Mouse (Mus musculus): ENCODE measurements at regions not wholly inside any gene's neighbourhood (a gene's known extent, or its start where the extent isn't known, plus 50 kb on each side); places are given as distances from the start of the nearest gene placed in this dataset.

GRCm38 (mm10) chr11:45592890-45593642 is 258.8 kb upstream of the Clint1 start:
- no peak for ATAC-seq (replicated peaks; ENCODE audit: insufficient number of reproducible peaks, low FRiP score, low TSS enrichment, poor library complexity, severe bottlenecking)

GRCm38 (mm10) chr11:45595372-45595771 is 256.5 kb upstream of the Clint1 start:
- ATAC-seq (replicated peaks; ENCODE audit: insufficient number of reproducible peaks, low FRiP score, low TSS enrichment, poor library complexity, severe bottlenecking), result no peak

- ATAC-seq (replicated peaks; ENCODE audit: insufficient number of reproducible peaks, low FRiP score, low TSS enrichment, poor library complexity, severe bottlenecking), result no peak
These were observed 230.0 kb upstream of the Clint1 start for GRCm38 (mm10) chr11:45621824-45622223.

GRCm38 (mm10) chr11:45622701-45623100 is 229.2 kb upstream of the Clint1 start:
- ATAC-seq (replicated peaks; ENCODE audit: insufficient number of reproducible peaks, low FRiP score, low TSS enrichment, poor library complexity, severe bottlenecking), result no peak

GRCm38 (mm10) chr11:45624233-45624632 is 227.6 kb upstream of the Clint1 start:
- no peak for ATAC-seq (replicated peaks; ENCODE audit: insufficient number of reproducible peaks, low FRiP score, low TSS enrichment, poor library complexity, severe bottlenecking)

GRCm38 (mm10) chr11:45629250-45629649 is 222.6 kb upstream of the Clint1 start:
- no peak for ATAC-seq (replicated peaks; ENCODE audit: insufficient number of reproducible peaks, low FRiP score, low TSS enrichment, poor library complexity, severe bottlenecking)

- ATAC-seq (replicated peaks; ENCODE audit: insufficient number of reproducible peaks, low FRiP score, low TSS enrichment, poor library complexity, severe bottlenecking), result no peak
These were observed 217.2 kb upstream of the Clint1 start for GRCm38 (mm10) chr11:45634535-45635235.

- ATAC-seq (replicated peaks; ENCODE audit: insufficient number of reproducible peaks, low FRiP score, low TSS enrichment, poor library complexity, severe bottlenecking), result no peak
These were observed 216.0 kb upstream of the Clint1 start for GRCm38 (mm10) chr11:45635896-45636295.

GRCm38 (mm10) chr11:45639236-45639635 is 212.6 kb upstream of the Clint1 start:
- ATAC-seq (replicated peaks; ENCODE audit: insufficient number of reproducible peaks, low FRiP score, low TSS enrichment, poor library complexity, severe bottlenecking), result no peak

GRCm38 (mm10) chr11:45642142-45642756 is 209.6 kb upstream of the Clint1 start:
- ATAC-seq (replicated peaks; ENCODE audit: insufficient number of reproducible peaks, low FRiP score, low TSS enrichment, poor library complexity, severe bottlenecking), result no peak

GRCm38 (mm10) chr11:45643629-45644325 is 208.1 kb upstream of the Clint1 start:
- ATAC-seq (replicated peaks; ENCODE audit: insufficient number of reproducible peaks, low FRiP score, low TSS enrichment, poor library complexity, severe bottlenecking), result no peak

- ATAC-seq (replicated peaks; ENCODE audit: insufficient number of reproducible peaks, low FRiP score, low TSS enrichment, poor library complexity, severe bottlenecking), result no peak
These were observed 206.0 kb upstream of the Clint1 start for GRCm38 (mm10) chr11:45645815-45646214.

GRCm38 (mm10) chr11:45647888-45648287 is 204.0 kb upstream of the Clint1 start:
- ATAC-seq (replicated peaks; ENCODE audit: insufficient number of reproducible peaks, low FRiP score, low TSS enrichment, poor library complexity, severe bottlenecking), result no peak

GRCm38 (mm10) chr11:45656260-45656659 is 195.6 kb upstream of the Clint1 start:
- no peak for ATAC-seq (replicated peaks; ENCODE audit: insufficient number of reproducible peaks, low FRiP score, low TSS enrichment, poor library complexity, severe bottlenecking)

GRCm38 (mm10) chr11:45670156-45670830 is 181.6 kb upstream of the Clint1 start:
- ATAC-seq (replicated peaks; ENCODE audit: insufficient number of reproducible peaks, low FRiP score, low TSS enrichment, poor library complexity, severe bottlenecking), result no peak

GRCm38 (mm10) chr11:45678666-45679292 is 173.1 kb upstream of the Clint1 start:
- ATAC-seq (replicated peaks; ENCODE audit: insufficient number of reproducible peaks, low FRiP score, low TSS enrichment, poor library complexity, severe bottlenecking), result no peak

- no peak for ATAC-seq (replicated peaks; ENCODE audit: insufficient number of reproducible peaks, low FRiP score, low TSS enrichment, poor library complexity, severe bottlenecking)
These were observed 172.6 kb upstream of the Clint1 start for GRCm38 (mm10) chr11:45679293-45679673.

GRCm38 (mm10) chr11:45685571-45685970 is 166.3 kb upstream of the Clint1 start:
- ATAC-seq (replicated peaks; ENCODE audit: insufficient number of reproducible peaks, low FRiP score, low TSS enrichment, poor library complexity, severe bottlenecking), result no peak
